Mouse (Mus musculus) kidney, postnatal 4 days (tissue): ENCODE measurements at regions not wholly inside any gene's neighbourhood (a gene's known extent, or its start where the extent isn't known, plus 50 kb on each side); places are given as distances from the start of the nearest gene placed in this dataset.
"Not testable (repeated sequence)": the region's sequence is repeated elsewhere in the genome, so short reads cannot be mapped to it uniquely, and the experiment has no call there.

Experiments
- DNase-seq, 2 experiments: peaks; one replicate each; pipeline ENCODE4 v3.0.0; 2021; ENCODE audit warnings: mixed read lengths in 2 of 2

DNA sequence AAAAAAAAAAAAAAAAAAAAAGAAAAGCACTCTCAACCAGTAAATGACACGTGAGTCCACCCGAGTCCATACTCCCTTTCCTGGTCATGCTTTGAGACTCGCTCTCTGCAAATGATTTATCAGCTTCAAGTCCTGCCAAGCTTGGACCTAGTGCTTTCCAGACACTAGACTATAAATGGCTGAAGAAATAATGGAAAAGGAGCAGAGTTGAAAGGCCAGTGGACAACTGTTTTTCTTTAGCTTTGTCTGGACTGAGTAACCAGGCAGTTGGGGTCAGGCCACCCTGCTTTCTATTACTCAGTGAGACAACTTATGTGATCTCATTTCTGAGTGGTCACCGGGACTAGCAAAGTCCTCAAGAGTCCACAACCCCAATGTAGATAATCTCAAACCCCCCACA lies 112.9 kb downstream of the Kcns3 start:
- DNase-seq = peak; percentile 28 to 56

DNA sequence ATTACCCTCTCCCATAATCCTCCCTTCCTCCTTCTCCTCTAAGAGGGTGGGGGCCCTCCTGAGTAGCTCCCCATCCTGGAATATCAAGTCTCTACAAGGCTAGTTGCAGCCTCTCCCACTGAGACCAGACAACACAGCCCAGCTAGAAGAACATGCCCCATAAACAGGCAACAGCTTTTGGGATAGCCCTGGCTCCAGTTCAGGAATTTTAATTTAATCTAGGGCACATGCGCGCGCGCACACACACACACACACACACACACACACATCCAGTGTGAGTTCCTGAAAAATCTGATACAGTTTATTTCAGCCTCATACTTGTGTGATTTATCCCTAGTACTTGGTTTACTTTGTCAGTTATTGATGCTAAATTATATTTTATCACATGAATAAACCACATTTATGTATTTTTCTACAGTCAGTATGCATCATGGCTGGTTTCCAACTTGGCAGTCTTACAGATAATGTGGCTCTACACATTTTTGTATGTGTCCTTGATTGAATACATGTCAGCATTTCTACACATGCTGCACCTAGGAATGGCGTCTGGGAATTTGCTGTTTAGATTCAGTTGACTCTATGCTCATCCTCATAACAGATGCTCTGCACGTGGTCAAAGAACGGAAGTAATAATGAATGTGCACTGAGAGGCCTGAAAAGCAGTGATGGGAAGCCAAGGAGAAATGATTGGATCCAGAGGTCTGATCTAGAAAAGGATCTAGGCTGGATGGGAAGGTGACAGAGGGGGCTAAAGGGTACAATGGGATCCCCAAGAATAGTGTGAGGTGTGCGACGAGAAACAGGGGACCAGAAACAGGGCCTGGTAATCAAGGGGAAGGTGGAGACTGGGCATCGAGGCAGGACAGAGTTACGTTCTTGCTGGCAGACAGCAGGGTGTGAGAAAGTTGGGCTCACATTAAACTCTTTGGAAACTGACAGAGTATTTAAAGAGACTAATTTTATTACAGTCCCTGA lies 130.0 kb downstream of the Kcns3 start:
- peak; percentile 46 to 55 for DNase-seq

GRCm38 (mm10) chr12:11011159-11011558 lies 139.7 kb downstream of the Kcns3 start:
- peak; percentile 17 to 29 for DNase-seq

- peak; percentile 10 to 17 for DNase-seq
Measured at GRCm38 (mm10) chr12:10984295-10984694, 166.6 kb downstream of the Kcns3 start.

DNA sequence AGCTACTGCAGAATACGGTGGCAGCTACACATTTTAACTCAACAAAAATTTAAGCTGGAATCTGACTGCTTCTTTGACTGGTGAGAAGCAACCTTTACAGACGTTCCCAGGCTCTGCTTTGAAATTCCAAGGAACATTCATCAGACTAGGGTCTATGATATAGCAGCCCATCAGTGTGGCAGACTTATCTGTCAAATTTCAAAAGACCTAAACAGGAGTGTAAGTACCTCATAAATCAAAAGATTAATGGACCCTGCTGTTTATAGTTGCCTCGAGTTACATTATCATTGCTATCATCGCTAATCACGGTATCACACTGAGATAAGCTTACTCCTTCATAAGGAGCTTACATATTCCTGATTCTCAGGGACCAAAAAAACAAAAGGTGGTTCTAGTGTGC lies 201.7 kb downstream of the Kcns3 start:
- DNase-seq = no peak

- peak; percentile 23 to 37 for DNase-seq
Measured at GRCm38 (mm10) chr12:10941064-10941463, 209.8 kb downstream of the Kcns3 start.

- not testable (repeated sequence) for DNase-seq
Measured at GRCm38 (mm10) chr12:10900054-10900453, 250.8 kb downstream of the Kcns3 start.

- no peak for DNase-seq
Measured at GRCm38 (mm10) chr12:10878791-10879190, 272.1 kb downstream of the Kcns3 start.

DNA sequence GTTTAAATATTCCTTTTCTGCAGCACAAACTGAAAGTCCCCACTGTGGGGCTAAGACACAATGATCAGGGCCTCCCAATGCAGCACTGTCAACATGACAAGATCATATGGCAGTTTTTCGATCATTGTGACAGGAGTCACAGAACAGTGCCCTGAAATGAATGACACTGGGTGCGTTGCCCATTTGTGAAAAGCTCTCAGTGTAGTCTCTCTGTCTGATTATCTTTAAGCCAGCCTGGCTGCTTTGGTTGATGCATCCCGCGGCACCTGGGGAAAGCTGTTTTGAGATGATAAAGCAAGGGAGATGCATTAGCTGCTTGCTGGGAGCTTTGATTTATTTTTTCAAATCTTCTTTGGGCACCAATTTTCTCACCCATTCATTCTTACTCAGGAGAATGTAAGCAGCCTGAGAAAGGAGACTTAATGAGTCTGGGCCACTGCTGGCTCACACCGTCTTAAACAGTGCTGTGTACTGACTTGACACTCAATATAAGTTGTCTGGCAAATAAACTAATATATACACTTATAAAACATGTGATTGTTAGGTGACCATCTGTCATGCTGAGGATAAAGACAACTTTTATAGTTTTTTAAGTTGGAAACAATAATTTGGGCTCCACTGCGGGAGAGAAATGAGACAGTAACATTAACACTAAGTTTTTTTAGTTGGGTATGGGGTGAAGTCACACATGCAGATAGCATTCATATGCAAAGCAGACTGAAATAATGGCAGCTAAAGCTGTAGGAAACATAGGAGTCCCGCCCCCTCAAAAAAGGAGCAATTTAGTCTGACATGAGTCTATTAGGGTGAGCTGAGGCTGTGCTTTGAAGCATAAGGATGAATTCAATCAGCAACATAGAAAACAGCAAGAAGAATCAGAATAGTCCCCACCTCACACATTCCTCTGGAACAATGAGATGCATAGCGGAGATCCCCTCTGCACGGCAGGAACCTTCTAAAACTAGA lies 276.0 kb downstream of the Kcns3 start:
- DNase-seq = no peak

- no peak for DNase-seq
Measured at GRCm38 (mm10) chr12:10873716-10874401, 277.0 kb downstream of the Kcns3 start.

DNA sequence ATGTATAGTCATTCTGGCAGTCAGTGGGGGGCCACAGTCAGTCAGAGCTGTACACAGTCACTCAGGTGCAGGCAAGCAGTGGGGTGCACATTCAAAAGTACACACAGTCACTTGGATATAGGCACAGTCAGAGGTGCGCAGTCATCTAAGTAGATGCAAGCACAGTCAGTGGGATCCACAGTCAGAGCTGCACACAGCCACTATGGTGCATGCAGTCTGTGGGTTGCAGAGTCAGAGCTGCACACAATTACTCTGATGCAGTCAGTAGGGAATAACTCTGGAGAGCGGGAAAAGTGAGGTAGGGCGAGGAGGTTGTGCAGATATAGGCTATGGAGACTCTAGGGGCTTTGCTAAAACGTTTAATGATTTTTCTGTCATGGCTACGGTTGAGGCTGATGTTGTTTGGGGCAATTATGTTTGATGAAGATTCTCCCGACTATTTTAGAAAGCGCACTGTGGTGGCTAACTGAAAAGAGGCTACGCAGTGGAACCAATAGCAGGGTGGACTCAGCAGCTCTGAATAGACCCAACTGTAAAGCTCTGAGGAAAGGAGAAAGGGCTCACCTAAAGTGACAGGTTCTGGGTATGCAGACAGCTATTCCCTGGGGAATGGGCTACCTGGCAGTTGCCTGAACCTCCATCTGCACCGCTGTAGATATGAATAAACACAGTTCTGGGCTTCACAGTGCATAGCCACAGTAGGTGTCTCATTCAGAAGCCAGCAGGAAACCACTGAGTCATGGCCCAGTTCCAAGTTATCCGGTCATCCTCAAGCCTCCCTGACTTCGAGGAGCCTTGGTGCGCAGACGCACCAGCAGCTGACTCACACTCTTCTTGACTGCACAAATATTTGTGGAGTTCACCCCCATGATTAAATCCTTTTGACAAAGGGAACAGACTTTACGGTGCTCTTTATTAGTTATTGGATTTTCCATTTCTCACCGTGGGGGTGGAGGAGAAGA lies 282.9 kb downstream of the Kcns3 start:
- DNase-seq = no peak

- DNase-seq = no peak
Measured at GRCm38 (mm10) chr12:10866907-10867538, 283.8 kb downstream of the Kcns3 start.

DNA sequence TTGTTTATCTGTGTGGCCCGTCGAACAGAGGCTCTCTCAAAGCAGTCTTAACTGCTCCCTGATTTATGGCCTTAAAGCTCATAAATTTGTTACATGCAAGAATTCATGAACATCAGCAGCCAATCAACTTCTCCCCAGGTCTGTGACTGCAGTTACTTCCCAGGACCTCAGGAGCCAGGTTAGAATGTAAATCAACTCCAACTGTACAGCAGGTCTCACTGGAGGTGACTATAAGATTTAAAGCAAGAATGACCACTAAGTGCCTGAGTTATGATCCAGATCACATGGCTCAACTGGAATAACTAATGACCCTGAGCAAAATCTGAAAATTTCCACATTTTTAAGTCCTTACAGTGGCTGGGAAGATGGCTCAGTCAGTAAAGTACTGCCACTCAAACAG lies 285.6 kb downstream of the Kcns3 start:
- DNase-seq = no peak

DNA sequence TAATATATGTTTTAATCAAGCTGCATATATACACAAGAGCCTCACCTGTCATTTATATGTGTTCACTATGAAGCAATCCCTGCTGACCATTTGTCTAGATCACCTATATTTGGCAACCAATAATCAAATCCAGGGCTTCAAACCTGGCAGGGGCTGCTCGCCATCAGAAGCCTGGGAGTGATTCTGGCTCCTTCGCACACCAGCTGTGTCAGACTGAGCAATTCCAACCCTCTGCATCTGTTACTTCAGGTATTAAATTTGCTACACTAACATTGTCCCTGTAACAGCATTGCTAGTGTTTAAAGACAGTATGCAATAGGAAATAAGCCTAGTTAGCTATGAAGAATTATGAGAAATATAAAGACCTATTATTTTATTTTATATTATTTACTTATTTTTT lies 330.5 kb downstream of the Kcns3 start:
- no peak for DNase-seq

GRCm38 (mm10) chr12:10818083-10818482 lies 332.8 kb downstream of the Kcns3 start:
- DNase-seq = no peak

GRCm38 (mm10) chr12:10817516-10817915 lies 333.3 kb downstream of the Kcns3 start:
- no peak for DNase-seq

GRCm38 (mm10) chr12:10810597-10810996 lies 340.3 kb downstream of the Kcns3 start:
- DNase-seq = no peak

- no peak for DNase-seq
Measured at GRCm38 (mm10) chr12:10804491-10804890, 346.4 kb downstream of the Kcns3 start.
